Mouse (Mus musculus) bone marrow, adult 2 months (tissue): ENCODE results near the gene Slc43a2. TPM values are rescaled to one million over a fixed set of nuclear protein-coding genes. Genes with fewer than 3 reads are reported as not detected.

Experiments
- H3K27ac ChIP-seq: fragments of 200-500 bp; 2 replicates; pipeline ENCODE4 v1.5.1; 2012; ENCODE audit warnings: low read depth, mild to moderate bottlenecking, control low read depth, inconsistent platforms, low read length; ENCODE audit not compliant: control insufficient read depth, poor library complexity, insufficient read depth
- H3K4me1 ChIP-seq: fragments of 200-500 bp; 2 replicates; pipeline ENCODE4 v1.6.1; 2011; ENCODE audit warnings: low read length; ENCODE audit not compliant: control insufficient read depth, insufficient read depth
- H3K4me3 ChIP-seq: fragments of 200-500 bp; replicated peaks from 2 replicates; pipeline ENCODE3; 2011; ENCODE audit warnings: mild to moderate bottlenecking, low read depth, low read length, control low read depth; ENCODE audit not compliant: control insufficient read depth
- CTCF ChIP-seq: fragments of 200-500 bp; IDR thresholded peaks from 2 replicates; pipeline ENCODE4 v1.5.1; 2011; ENCODE audit warnings: low read length, control low read depth; ENCODE audit not compliant: control insufficient read depth, insufficient read depth
- POLR2A ChIP-seq: fragments of 200-500 bp; IDR thresholded peaks from 2 replicates; pipeline ENCODE4 v1.6.1; 2011; ENCODE audit warnings: low read depth, mild to moderate bottlenecking, control low read depth, low read length, borderline replicate concordance; ENCODE audit not compliant: control insufficient read depth
- WGBS: fragments of 180-500 bp; shearing (Covaris S2); methylation state at CpG from one replicate; pipeline ENCODE4 v1.1.7; 2018; 5-methylcytosine and 5-hydroxymethylcytosine counted together
- polyA plus RNA-seq: library from polyadenylated mRNA; stranded (reverse); fragments of >200 nt; gene quantifications from 2 replicates; pipeline ENCODE4 v1.2.4, GENCODE M21; 2011; ENCODE audit warnings: low replicate concordance; ENCODE audit not compliant: missing spikeins, insufficient read depth, insufficient read length

Gene Slc43a2
- 16.6 and 20.4 TPM in 2 replicates for polyA plus RNA-seq

DNA sequence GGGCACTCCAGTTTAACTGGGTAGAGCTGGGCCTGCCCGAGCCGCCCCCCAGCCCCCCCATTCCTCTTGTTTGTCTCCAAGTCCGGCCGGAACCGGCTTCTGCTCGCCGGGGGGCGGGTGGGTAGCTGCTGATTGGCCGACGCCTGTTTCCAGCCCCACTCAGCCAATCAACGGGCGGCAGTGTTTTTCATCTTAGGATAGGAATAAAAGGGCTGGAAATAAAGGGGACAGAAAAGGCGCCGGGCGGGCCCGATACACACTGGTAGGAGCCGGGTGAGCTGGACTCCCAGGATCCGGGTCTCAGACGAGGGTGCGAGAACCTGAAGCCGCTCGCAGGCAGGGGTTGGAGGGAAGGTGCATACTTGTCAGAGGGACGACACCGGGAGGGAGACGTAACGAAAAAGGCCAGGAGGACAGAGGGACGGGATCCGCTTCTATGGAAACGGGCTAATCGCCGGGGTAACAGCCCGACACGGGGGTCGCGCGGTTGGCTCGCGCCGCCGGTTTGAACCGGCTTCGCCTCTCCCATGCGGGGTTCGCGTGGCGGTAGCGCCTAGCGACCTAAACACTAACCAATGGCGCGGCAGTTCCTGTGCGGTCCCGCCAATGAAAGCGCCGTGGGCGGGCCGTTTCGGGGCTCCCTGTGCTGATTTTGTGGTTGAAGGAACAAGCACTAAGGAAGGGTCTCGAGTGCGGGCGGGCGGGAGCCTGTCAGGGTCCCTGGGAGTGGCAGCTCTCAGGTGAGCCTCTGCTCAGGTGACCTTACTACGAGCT, at the start of gene Slc43a2:
Gene Slc43a2, plus strand, starts transcription at position 226 of the 774 bp plus-strand sequence.
- peak within 1 kb of the TSS; percentile 72 for H3K4me3 ChIP-seq
- TF ChIP-seq CTCF (0 out of 2 replicates have a peak, but pooled peaks have one; percentile 1), POLR2A (peak; percentile 30; the same call in 1 of the 2 replicates)
- peaks cover 1% of the 10 kb centered on the region; the same call in 1 of the 2 replicates for H3K4me1 ChIP-seq
- H3K27ac ChIP-seq: peak within 1 kb of the TSS; percentile 77
- under 1% methylated on average over 62 of the region's 62 CpGs for WGBS

DNA sequence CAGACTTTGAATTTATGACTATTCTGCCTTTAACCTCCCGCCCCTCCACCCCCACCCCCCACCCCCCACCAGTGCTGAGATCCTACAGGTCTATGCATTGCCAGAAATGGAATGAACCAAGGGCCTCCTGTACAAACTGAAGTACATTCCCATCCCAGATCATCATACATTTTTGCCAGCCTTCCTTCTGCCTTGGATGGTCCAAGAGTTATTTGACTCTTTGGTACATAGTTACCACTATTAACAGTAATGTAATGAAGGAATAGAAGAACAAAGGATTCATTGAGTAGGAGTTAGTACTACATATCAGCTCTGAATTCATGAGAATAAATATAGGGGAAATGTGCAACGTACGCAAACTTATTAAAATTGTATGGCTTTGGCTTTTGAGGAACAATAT, 45.3 kb upstream of the Slc43a2 start:
- WGBS: 21% methylated on average over 3 of the region's 3 CpGs
- Histone ChIP-seq H3K4me1 (peaks cover 4% of the 10 kb centered on the region), H3K4me3 (no peak overlapping the region), H3K27ac (no peak overlapping the region)
- TF ChIP-seq POLR2A (no peak), CTCF (no peak)

DNA sequence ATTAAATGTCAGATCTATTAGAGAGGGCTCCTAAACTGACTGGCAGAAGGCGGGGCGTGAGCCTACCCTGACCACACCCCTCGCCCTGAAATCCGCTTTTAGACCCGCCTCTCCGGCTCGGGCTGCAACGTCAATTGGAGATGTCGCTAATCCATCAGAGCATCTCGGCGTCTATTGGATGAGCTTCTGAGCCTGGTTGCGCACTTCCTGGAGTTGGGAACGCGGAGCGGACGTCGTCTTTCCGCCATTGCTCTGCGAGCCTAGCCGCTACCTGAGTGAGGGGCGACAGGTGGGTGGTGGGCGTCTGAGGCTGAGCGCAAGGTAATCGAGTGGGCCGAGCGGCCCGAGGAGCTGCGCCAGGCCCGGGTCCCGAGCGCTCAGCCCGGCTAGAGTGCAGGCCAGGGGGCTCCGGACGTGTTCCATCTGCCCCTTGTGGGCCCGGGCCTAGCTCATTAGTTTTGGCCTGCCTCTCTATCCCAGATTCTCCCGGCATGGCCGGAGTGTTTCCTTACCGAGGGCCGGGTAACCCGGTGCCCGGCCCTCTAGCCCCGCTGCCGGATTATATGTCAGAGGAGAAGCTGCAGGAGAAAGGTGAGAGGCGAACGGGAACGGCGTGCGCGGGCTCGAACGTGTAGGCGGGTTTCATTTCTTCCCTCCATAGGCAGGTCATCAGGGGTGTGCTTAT, 44.8 kb upstream of the Slc43a2 start, which contains the start of gene Prpf8:
Gene Prpf8, plus strand, starts transcription at position 216 of the 685 bp plus-strand sequence.
- TF ChIP-seq CTCF: no peak
- TF ChIP-seq POLR2A: peak; percentile 85
- Histone ChIP-seq H3K27ac (peak within 1 kb of the TSS; percentile 46; the same call in 1 of the 2 replicates), H3K4me3 (peak within 1 kb of the TSS; percentile 71), H3K4me1 (peaks cover 4% of the 10 kb centered on the region)
- WGBS: under 1% methylated on average over 52 of the region's 52 CpGs

DNA sequence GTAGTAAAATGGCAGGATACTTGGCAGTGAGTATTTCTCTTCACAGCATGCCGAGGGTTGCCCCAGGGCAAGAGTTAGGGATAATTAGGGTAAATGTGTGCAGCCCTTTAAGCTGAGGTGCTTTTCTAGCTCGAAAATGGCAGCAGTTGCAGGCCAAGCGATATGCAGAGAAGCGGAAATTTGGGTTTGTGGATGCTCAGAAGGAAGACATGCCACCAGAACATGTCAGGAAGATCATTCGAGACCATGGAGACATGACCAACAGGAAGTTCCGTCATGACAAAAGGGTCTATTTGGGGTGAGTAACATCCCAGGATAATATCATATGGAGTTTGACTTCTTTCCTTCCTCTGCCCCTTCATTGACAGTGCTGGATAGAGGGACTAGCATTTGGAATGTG, 44.0 kb upstream of the Slc43a2 start:
- 24% methylated on average over 6 of the region's 6 CpGs for WGBS
- peak overlapping the region; percentile 71 for H3K4me3 ChIP-seq
- H3K27ac ChIP-seq: no peak overlapping the region
- peaks cover 4% of the 10 kb centered on the region for H3K4me1 ChIP-seq
- no peak for TF ChIP-seq CTCF
- TF ChIP-seq POLR2A: no peak

DNA sequence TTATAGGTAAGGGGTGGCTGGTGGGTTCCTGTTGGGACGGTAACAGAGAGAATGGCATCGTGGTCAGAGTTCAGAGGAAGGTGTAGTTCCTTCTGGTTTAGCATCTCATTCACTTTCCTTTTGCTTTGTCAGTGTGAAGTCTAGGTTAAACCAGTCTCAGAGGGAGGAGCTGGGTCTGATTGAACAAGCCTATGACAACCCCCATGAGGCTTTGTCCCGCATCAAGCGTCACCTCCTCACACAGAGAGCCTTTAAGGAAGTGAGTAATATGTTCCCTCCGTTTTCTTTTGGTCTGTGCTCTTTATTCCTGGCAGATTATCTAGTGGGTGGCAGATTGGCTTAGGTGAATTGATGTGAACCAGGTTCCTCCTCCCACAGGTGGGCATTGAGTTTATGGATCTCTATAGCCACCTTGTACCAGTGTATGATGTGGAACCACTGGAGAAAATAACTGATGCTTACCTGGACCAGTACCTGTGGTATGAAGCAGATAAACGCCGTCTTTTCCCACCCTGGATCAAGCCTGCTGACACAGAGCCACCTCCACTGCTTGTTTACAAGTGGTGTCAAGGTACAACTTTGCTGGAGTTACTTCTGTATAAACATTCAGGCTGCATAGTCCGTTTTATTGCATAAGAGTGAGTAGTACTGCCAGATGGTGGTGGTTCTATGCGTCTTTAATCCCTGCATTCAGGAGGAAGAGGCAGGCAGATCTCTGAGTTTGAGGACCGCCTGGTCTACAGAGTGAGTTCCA, 37.0 kb upstream of the Slc43a2 start:
- Histone ChIP-seq H3K4me3 (no peak overlapping the region), H3K27ac (no peak overlapping the region), H3K4me1 (no peaks in the 10 kb centered on the region)
- WGBS: 82% methylated on average over 10 of the region's 10 CpGs
- no peak for TF ChIP-seq POLR2A
- no peak for TF ChIP-seq CTCF

DNA sequence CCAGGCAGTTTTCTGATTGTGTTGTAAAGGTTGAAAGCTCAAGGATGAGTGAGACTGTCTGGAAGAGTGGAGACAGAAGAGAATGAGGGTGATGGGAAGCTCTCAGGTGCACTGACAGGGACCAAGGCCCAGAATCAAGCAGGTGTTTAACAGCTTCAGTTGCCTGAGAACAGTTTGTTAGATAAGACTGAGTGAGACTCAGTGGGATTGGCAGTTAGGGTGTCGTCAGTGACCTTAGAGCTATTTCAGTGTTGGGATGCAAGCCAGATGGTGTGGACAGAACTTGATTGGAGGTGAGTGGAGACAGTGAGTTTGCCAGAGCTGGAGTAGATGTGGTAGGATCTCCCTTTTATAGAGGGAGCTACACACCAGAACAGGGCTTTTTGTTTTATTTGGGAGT, 33.4 kb upstream of the Slc43a2 start:
- H3K27ac ChIP-seq: no peak overlapping the region
- WGBS: 68% methylated on average over 1 of the region's 1 CpGs
- no peak for TF ChIP-seq POLR2A
- TF ChIP-seq CTCF: no peak

DNA sequence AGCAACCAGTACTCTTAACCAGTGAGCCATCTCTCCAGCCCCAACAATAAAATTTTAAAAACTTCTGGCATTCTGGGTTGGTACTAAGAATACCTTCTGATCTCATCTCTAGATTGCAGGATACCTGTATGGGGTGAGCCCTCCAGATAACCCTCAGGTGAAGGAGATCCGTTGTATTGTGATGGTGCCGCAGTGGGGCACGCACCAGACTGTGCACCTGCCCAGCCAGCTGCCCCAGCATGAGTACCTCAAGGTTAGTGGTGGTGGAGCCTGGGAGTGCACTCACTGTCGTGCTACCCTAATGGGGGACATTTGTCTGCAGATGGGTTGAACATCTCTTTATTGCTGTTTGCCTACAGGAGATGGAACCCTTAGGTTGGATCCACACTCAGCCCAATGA, 23.3 kb upstream of the Slc43a2 start:
- TF ChIP-seq CTCF (no peak), POLR2A (no peak)
- WGBS: 96% methylated on average over 4 of the region's 4 CpGs
- Histone ChIP-seq H3K4me3 (no peak overlapping the region), H3K4me1 (peaks cover 2% of the 10 kb centered on the region; the same call in 1 of the 2 replicates), H3K27ac (no peak overlapping the region)

More for the DNA sequence above, 33.4 kb upstream of the Slc43a2 start:
- Histone ChIP-seq H3K4me3 (no peak overlapping the region), H3K4me1 (no peaks in the 10 kb centered on the region)

DNA sequence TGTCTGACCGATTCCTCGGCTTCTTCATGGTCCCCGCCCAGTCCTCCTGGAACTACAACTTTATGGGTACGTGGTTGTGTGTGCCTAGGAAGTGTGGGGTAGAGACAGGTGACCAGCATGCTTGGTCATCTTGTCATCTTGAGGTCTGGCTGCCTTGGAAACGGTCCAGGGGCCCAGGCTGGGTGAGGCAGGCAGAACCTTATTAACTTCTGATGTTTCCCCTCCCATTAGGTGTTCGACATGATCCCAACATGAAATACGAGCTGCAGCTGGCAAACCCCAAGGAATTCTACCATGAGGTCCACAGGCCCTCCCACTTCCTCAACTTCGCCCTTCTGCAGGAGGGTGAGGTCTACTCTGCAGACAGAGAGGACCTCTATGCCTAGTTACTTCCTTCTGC, 22.6 kb upstream of the Slc43a2 start:
- no peak overlapping the region for H3K4me3 ChIP-seq
- WGBS: 60% methylated on average over 8 of the region's 8 CpGs
- TF ChIP-seq POLR2A: no peak
- no peak for TF ChIP-seq CTCF
- H3K4me1 ChIP-seq: peaks cover 3% of the 10 kb centered on the region; the same call in 1 of the 2 replicates
- H3K27ac ChIP-seq: no peak overlapping the region
